Mouse (Mus musculus) embryonic facial prominence, embryonic 10.5 days (tissue): ENCODE measurements around the gene Gm3404. TPM values are rescaled to one million over a fixed set of nuclear protein-coding genes. Genes with fewer than 3 reads are reported as not detected.
"Not testable (repeated sequence)": the region's sequence is repeated elsewhere in the genome, so short reads cannot be mapped to it uniquely, and the experiment has no call there.

ENCODE experiments used
- DNase-seq: peaks from one replicate; pipeline ENCODE4 v3.0.0-alpha.2; 2017; ENCODE audit warnings: low spot score
- H3K27ac ChIP-seq: fragments of 300-500 bp; sonication (generic); replicated peaks from 2 replicates; pipeline ENCODE4 v1.5.1; 2016; ENCODE audit warnings: mild to moderate bottlenecking
- H3K27me3 ChIP-seq: fragments of 300-500 bp; sonication (generic); replicated peaks from 2 replicates; pipeline ENCODE4 v1.6.1; 2016; ENCODE audit warnings: low read depth, mild to moderate bottlenecking; ENCODE audit not compliant: poor library complexity, severe bottlenecking
- H3K36me3 ChIP-seq: fragments of 300-500 bp; sonication (generic); replicated peaks from 2 replicates; pipeline ENCODE4 v1.6.1; 2016; ENCODE audit warnings: mild to moderate bottlenecking, moderate library complexity
- H3K4me1 ChIP-seq: fragments of 300-500 bp; sonication (generic); 2 replicates; pipeline ENCODE4 v1.6.1; 2016
- H3K4me3 ChIP-seq: fragments of 300-500 bp; sonication (generic); 2 replicates; pipeline ENCODE4 v1.5.1; 2016; ENCODE audit warnings: mild to moderate bottlenecking, moderate library complexity
- H3K9me3 ChIP-seq: fragments of 300-500 bp; sonication (generic); 2 replicates; pipeline ENCODE4 v1.6.1; 2016; ENCODE audit warnings: mild to moderate bottlenecking
- WGBS: fragments of 180-500 bp; shearing (Covaris S2); methylation state at CpG from one replicate; pipeline ENCODE4 v1.1.7; 2016; 5-methylcytosine and 5-hydroxymethylcytosine counted together
- polyA plus RNA-seq: library from polyadenylated mRNA; unstranded; fragments of >200 nt; fragmentation: Nextera tagmentation; extraction: Ambion mirVana; gene quantifications from 2 replicates; pipeline ENCODE4 v1.2.1, GENCODE M21; 2016

The Gm3404 gene
- polyA plus RNA-seq, 1 experiment from 2014 or later = not detected

DNA sequence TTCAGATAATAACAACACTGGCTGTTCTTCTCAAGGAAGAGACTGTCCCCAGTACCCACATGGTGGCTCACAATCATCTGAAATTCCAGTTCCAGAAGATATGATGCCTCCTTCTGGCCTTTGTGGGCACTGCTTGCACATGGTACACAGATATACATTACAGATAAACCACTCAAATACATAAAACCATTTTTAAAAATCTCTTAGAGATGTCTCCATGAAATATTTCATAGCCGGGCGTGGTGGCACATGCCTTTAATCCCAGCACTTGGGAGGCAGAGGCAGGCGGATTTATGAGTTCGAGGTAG lies 47.1 kb downstream of the Gm3404 start:
- 88% methylated on average over 4 of the region's 4 CpGs for WGBS
- DNase-seq, H3K9me3 ChIP-seq, H3K36me3 ChIP-seq, H3K4me3 ChIP-seq, H3K27me3 ChIP-seq, H3K27ac ChIP-seq, H3K4me1 ChIP-seq: not testable (repeated sequence)

- H3K4me1 ChIP-seq = no peaks in the 10 kb centered on the region
- 87% methylated on average over 3 of the region's 3 CpGs for WGBS
- no peaks in the 10 kb centered on the region for H3K27me3 ChIP-seq
- no peak for DNase-seq
- H3K9me3 ChIP-seq = no peaks in the 10 kb centered on the region
- no peak overlapping the region for H3K4me3 ChIP-seq
- no peaks in the 10 kb centered on the region for H3K36me3 ChIP-seq
- H3K27ac ChIP-seq = no peak overlapping the region
These were observed 51.1 kb downstream of the Gm3404 start for GRCm38 (mm10) chr5:146576668-146577067.

Other genes starting within 250 kb of the Gm3404 start
- gene Wasf3, start 140.8 kb upstream of the Gm3404 start, polyA plus RNA-seq = 7.7 and 8.7 TPM in 2 replicates
- gene Gm6408, start 43.8 kb upstream of the Gm3404 start, polyA plus RNA-seq = not detected in 2 replicates
- not detected in 2 replicates for gene Gm6370, start 34.4 kb upstream of the Gm3404 start, polyA plus RNA-seq
- not detected in 2 replicates for gene 4930449I24Rik, start 23.4 kb upstream of the Gm3404 start, polyA plus RNA-seq
- not detected in 2 replicates for gene Gm3402, start 11.7 kb upstream of the Gm3404 start, polyA plus RNA-seq
- not detected in 2 replicates for gene Gm3409, start 11.8 kb downstream of the Gm3404 start, polyA plus RNA-seq
- gene Gm3415, start 30.3 kb downstream of the Gm3404 start, polyA plus RNA-seq = not detected in 2 replicates
- gene Gpr12, start 59.4 kb downstream of the Gm3404 start, polyA plus RNA-seq = 0.22 TPM in 1 of 2 replicates, not detected in the other